Mouse (Mus musculus) adrenal gland, adult 8-10 months (tissue): Measurements from ENCODE around the gene Tamm41. TPM values are rescaled to one million over a fixed set of nuclear protein-coding genes. Genes with fewer than 3 reads are reported as not detected.
A peak's percentile ranks its signal among the peaks of the same experiment; 100 is the strongest.

Source experiments
- DNase-seq: peaks from one replicate; pipeline ENCODE4 v3.0.0; 2022
- total RNA-seq, 4 experiments: library from RNA; stranded (reverse); gene quantifications; 2 replicates each; pipeline ENCODE4 v1.2.4; 2022

The Tamm41 gene
- total RNA-seq, 4 experiments from 2014 or later: 13.3 to 25.8 (median 17.0) TPM

GRCm38 (mm10) chr6:114970895-114971294 is 66.8 kb downstream of the Tamm41 start:
- no peak for DNase-seq

- no peak for DNase-seq
Observed at GRCm38 (mm10) chr6:114970386-114970785, 67.3 kb downstream of the Tamm41 start.

- DNase-seq: peak; percentile 33
Observed at GRCm38 (mm10) chr6:114969213-114970120, 68.2 kb downstream of the Tamm41 start, which contains the start of gene Vgll4. TSS of gene Vgll4 (minus strand) at chr6:114969994.

GRCm38 (mm10) chr6:114968361-114969212 is 69.1 kb downstream of the Tamm41 start:
- DNase-seq: peak; percentile 23

- DNase-seq: no peak
Observed at GRCm38 (mm10) chr6:114967623-114968022, 70.1 kb downstream of the Tamm41 start.

GRCm38 (mm10) chr6:114966396-114967154 is 71.1 kb downstream of the Tamm41 start:
- DNase-seq: no peak

GRCm38 (mm10) chr6:114965802-114966201 is 71.9 kb downstream of the Tamm41 start:
- DNase-seq: no peak

- DNase-seq: no peak
Observed at GRCm38 (mm10) chr6:114965396-114965795, 72.3 kb downstream of the Tamm41 start.

GRCm38 (mm10) chr6:114964235-114964634 is 73.4 kb downstream of the Tamm41 start:
- DNase-seq: no peak

GRCm38 (mm10) chr6:114963636-114964035 is 74.0 kb downstream of the Tamm41 start:
- no peak for DNase-seq

GRCm38 (mm10) chr6:114961276-114962068 is 76.2 kb downstream of the Tamm41 start:
- DNase-seq: no peak

GRCm38 (mm10) chr6:114959012-114959398 is 78.7 kb downstream of the Tamm41 start:
- DNase-seq: no peak

- no peak for DNase-seq
Observed at GRCm38 (mm10) chr6:114958249-114959011, 79.2 kb downstream of the Tamm41 start.

GRCm38 (mm10) chr6:114957756-114958155 is 79.9 kb downstream of the Tamm41 start:
- no peak for DNase-seq

- no peak for DNase-seq
Observed at GRCm38 (mm10) chr6:114954496-114954895, 83.2 kb downstream of the Tamm41 start.

Other genes with a start within 250 kb of the Tamm41 start
- gene Vgll4, start 67.9 kb downstream of the Tamm41 start, total RNA-seq: 10 to 100 TPM; 43.0 to 49.5 (median 45.6) TPM
- gene Syn2, start 97.0 kb upstream of the Tamm41 start, total RNA-seq: 10 to 100 TPM; 18.0 to 39.1 (median 25.6) TPM
- not detected for gene Gm17482, start 189.5 kb upstream of the Tamm41 start, total RNA-seq
- 10 to 100 TPM in 1 of 4 experiments, 1 to 10 TPM in 2, under 1 TPM in 1; 0.94 to 11.5 (median 2.9) TPM for gene Timp4, start 214.3 kb upstream of the Tamm41 start, total RNA-seq